Mouse (Mus musculus) adrenal gland, adult 18-20 months (tissue): ENCODE data around the gene Arf6. TPM values are rescaled to one million over a fixed set of nuclear protein-coding genes. Genes with fewer than 3 reads are reported as not detected.
"Not testable (repeated sequence)": the region's sequence is repeated elsewhere in the genome, so short reads cannot be mapped to it uniquely, and the experiment has no call there.

Source experiments
- DNase-seq, 2 experiments: peaks; one replicate each; pipeline ENCODE4 v3.0.0; 2021 to 2022; ENCODE audit warnings: low spot score in 2 of 2
- total RNA-seq, 2 experiments: library from RNA; stranded (reverse); gene quantifications; 1 replicate in 1 of 2; 2 replicates in 1 of 2; pipeline ENCODE4 v1.2.3; 2021

Arf6 gene
- total RNA-seq, 2 experiments from 2014 or later: 117 to 135 TPM

DNA sequence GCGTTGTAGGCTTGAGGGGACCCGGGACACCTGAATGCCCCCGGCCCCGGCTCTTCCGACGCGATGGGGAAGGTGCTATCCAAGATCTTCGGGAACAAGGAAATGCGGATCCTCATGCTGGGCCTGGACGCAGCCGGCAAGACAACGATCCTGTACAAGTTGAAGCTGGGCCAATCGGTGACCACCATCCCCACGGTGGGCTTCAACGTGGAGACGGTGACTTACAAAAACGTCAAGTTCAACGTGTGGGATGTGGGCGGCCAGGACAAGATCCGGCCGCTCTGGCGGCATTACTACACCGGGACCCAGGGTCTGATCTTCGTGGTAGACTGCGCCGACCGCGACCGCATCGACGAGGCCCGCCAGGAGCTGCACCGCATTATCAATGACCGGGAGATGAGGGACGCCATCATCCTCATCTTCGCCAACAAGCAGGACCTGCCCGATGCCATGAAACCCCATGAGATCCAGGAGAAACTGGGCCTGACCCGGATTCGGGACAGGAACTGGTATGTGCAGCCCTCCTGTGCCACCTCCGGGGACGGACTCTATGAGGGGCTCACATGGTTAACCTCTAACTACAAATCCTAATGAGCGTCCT is 881 bp downstream of the Arf6 start:
- DNase-seq: peak in 1 of 2 experiments; percentile 35

GRCm38 (mm10) chr12:69373850-69374766 is 2.2 kb downstream of the Arf6 start:
- peak in 1 of 2 experiments; percentile 27 for DNase-seq

GRCm38 (mm10) chr12:69376132-69376531 is 4.2 kb downstream of the Arf6 start:
- DNase-seq: no peak

DNA sequence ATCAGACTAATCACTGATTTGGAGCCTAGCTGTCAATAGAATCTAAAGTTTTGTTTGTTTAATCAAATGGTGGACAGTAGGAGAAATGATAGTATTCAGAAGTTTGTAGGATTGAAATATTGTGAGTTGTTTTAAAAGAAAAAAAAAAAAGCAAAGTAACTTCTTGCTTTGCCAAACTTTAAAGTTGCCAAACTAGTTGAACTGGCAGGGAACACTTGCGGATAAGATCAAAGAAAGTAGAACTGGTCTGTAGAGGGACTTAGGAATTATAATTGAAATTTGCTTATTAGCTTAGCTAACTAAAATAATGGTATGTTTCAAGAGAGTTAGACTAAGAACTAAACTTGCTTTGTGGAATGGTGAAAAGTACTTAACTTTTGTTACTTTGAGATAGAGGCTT is 5.2 kb downstream of the Arf6 start:
- DNase-seq: no peak

GRCm38 (mm10) chr12:69377636-69378035 is 5.7 kb downstream of the Arf6 start:
- not testable (repeated sequence) for DNase-seq

DNA sequence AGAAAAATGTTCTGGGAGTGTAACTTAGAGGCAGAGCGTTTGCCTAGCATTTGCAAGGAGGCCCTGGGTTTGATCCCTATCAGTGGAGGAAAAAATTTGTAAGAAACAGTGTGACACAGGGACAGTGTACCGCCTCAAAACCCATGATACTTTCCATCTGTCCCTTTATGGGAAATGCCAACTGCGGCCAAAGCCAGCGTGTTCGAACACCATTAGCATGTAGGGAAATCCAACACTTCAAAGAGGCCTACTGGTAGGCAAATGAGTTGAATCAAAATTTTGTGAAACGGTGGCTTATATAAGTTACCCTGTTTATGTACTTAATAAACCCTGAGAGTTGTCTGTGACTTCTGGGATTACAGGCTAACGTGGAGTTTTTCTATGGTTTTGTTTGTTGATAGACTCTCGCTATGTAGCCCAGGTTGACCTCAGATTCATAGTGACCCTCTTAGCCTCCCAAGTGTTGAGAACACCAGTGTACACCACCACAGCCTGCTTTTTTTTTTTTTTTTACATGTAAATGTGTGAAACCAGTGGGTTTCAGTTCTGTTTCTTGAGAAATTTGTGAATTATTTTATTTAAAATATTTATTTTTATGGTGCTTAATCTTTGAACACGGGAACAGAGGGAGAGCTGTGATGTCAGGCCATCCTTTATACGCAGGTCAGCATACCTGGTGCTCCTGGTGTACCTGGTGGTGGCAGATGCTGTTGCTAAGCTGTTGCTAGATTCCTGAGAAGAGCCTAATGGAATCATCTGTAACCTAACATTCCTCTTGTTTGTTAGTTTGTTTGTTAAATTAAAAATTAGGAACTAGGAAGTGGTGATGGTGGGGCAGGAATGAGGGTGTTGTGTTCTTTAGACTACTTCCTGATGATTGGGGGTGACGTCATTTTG is 6.9 kb downstream of the Arf6 start:
- no peak for DNase-seq

DNA sequence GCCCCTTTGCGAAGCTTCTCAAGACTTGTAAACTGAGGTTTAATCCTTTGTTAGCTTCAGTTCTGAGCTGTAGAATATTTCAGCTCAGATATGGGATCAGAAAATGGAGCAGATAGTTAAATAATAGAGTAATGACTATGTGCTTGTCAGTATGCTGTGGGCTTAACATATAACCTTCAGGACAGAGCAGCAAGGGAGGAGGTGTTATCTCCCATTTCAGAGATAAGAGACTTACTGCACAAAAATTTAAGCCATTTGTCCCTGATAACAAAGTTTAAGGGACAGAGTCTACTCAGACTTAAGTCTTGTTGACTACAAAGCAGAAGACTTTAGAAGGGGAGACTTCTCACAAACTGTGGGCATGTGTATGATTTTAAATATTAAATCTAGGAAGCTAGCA is 10.9 kb downstream of the Arf6 start:
- DNase-seq: no peak

DNA sequence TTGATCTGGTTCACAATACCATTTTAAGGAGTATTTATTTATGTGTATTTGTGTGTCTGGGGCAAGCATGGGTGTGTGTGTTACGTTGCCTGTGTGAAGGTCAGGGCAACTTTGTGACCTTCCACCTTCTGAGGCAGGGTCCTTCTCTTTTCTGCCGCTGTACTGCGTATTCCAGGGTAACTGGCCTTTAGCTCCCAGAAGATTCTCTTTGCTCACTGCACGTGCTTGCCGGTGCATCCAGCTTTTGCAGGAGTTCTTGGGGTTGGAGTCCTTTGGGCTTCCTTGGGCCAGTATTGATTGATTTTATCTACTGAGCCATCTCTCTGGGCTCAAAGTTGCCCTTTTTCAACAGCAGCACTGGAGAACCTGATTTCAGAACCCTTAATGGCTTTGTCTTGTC is 12.7 kb downstream of the Arf6 start:
- no peak for DNase-seq

GRCm38 (mm10) chr12:69385542-69386280 is 13.8 kb downstream of the Arf6 start:
- no peak for DNase-seq

DNA sequence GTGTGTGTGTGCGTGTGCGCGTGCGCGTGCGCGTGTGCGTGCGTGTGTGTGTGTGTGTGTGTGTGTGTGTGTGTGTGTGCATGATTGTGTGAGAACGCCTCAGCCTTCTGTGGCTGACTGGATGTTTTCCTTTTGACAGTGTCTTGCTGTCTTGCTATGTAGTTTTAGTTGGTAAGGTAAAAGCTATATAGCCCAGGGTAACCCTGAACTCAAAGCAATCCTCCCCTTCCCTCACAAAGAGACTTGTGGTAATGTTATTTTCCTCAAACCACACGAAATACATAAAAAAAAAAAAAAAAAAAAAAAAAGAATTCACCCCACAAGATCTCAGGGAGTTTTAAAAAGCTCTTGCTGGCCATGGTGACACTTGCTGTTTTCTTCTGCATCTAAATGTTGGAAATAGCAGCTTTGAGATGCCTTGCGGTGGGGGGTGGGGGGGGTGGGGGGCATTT is 14.4 kb downstream of the Arf6 start:
- DNase-seq: not testable (repeated sequence)

DNA sequence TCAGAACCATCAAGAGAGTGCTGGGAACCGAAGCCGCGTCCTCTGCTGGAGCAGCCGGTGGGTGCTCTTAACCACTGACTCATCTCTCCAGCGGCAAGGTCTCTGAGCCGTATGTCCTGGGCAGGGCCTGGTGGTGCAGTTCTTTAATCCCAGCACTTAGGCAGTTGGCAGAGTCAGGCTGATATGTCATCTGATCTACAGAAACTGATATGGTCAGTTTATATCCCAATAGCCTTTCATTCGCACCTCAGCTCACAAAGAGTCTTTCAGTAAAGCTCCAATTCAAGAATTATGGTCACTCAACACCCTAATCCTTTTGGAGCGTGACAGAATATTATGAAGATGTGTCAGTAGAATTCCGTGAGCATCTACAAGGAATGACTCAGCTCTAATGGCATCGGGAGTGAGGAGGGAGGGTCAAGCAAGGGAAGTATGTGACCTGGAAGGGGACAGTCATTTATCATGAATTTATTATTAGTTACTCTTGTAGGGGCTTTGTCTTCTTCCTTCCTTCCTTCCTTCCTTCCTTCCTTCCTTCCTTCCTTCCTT is 16.4 kb downstream of the Arf6 start:
- DNase-seq: no peak

GRCm38 (mm10) chr12:69389273-69389938 is 17.5 kb downstream of the Arf6 start:
- DNase-seq: no peak

- no peak for DNase-seq
These were observed 18.2 kb downstream of the Arf6 start for GRCm38 (mm10) chr12:69390000-69390698.

DNA sequence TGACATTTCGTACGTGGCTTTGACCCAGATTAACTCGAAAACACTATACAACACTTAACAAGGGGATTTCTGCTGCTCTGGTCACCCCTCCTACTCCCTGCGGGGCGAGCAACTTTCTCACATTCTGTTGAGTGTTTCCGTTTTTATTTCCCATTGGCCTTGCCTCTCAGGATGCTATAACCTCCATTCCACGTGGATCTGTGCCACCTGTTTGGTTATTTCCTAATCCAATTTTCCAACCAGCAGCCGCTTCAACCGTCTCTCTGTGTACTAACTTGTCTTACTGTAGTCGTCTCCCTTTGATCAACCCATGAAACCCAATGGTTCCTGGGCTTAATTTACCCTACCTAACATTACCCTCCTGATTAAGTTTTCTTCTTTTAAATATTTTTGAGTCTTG is 21.1 kb downstream of the Arf6 start:
- DNase-seq: no peak

GRCm38 (mm10) chr12:69394456-69394855 is 22.5 kb downstream of the Arf6 start:
- no peak for DNase-seq

DNA sequence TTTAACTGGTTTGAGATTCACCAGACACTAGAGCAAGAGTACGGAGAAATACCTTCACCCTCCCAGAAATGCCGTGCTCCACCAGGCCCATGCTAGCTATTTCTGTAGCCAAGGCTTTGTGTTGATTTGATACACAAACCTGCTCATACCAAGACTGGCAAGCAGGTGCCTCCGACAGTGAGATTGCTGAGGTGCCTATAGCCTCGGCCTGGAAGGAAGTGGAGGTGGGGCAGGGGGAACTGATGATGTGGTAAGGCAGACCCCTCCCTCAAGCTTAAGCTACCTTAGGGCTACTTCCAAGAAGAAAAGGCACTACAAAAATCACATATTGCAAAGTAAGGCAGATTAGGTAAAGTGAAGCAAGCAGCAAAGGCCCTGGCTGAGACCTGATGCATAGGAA is 28.4 kb downstream of the Arf6 start:
- no peak for DNase-seq

DNA sequence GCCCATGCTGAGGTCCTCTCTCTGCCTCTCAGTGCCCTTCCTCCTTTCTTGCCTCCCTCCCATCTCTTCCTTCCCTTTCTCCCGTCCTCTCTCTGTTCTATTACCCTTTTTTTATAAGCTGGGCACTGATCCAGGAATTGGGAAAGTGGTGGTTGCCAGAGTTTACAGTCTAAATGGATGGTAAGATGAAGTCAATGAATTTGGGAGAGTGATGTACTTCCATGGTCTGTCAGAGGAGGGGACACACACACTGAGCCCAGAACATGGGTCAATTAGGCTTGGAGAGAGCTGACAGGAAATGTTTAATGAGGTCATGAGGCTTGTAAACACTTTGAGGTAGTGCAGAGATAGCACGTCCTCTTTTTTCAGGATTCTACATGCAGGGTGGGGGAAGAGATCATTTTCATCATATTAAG is 28.9 kb downstream of the Arf6 start:
- DNase-seq: no peak

GRCm38 (mm10) chr12:69402100-69402499 is 30.1 kb downstream of the Arf6 start:
- no peak for DNase-seq

GRCm38 (mm10) chr12:69402594-69403167 is 30.7 kb downstream of the Arf6 start:
- DNase-seq: no peak
